Mouse (Mus musculus) lung, adult 2 months (tissue): ENCODE results near the gene Arid1b.

ENCODE experiments used
- CTCF ChIP-seq: fragments of 200-500 bp; IDR thresholded peaks from 2 replicates; pipeline ENCODE4 v1.5.1; 2011; ENCODE audit warnings: mild to moderate bottlenecking, low read length, control low read depth; ENCODE audit not compliant: insufficient read depth
- POLR2A ChIP-seq: fragments of 200-500 bp; IDR thresholded peaks from 2 replicates; pipeline ENCODE4 v1.6.1; 2011; ENCODE audit warnings: low read depth, mild to moderate bottlenecking, control low read depth, low read length, borderline replicate concordance; ENCODE audit errors: extremely low read depth

GRCm38 (mm10) chr17:5125084-5125855 is 131.1 kb downstream of the Arid1b start:
- TF ChIP-seq POLR2A (no peak), CTCF (no peak)
